Comparison of ENCODE assay signal across 8 mouse cellular contexts in the genomic region with DNA sequence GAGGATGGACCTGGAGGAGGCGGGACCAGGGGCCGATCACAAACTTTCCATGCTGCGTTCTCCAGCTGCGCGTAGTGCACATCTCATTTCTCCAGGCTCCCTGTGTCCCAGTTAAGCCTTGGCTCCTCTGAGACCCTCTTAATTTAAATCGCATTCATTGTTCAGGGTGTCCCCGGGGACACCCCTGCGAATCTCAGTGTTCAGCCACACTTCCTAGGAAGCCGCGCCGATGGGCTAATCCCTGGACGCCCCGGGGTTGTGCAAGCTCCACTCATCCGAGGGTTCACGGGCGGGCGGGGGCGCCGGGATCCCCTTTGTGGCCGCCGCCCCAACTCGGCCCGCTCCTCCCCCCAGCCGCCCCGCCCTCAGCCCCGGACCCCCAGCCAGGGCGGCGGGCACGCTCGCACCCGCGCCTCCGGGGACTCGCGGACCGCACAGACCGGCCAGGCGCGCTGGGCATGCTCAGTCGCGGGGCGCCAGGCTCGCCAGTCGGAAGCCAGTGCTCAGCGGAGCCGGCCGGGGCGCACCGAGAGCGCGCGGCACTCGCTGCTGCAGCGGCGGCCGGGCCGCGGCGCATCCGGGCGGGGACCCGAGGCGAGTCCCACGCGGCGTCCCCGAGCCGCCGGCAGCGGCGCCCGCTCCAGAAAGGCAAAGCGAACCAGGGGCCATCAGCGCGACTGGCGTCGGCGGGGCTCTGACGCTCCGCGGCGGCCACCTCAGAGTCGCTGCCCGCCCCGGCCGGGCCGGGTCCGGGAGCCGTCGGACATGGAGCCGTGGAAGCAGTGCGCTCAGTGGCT. TPM values are rescaled to one million over a fixed set of nuclear protein-coding genes. Genes with fewer than 3 reads are reported as not detected.
DNase-seq lines count a peak whose midpoint lies in the region; ATAC-seq and TF ChIP-seq lines count a peak whose summit lies in the region.

Vav3 (plus strand) TSS at position 380 of the 797 bp plus-strand sequence.

- H3K4me3 ChIP-seq in ES-Bruce4 (ENCODE audit: low read depth, low read length) (peak within 1 kb of the TSS; percentile 84), macrophage (ENCODE audit: inconsistent target) (peak within 1 kb of the TSS; percentile 95)
- H3K4me3 ChIP-seq in hindbrain, embryonic 13.5 days = peak within 1 kb of the TSS; percentile 77
- peak within 1 kb of the TSS; percentile 66 for H3K4me3 ChIP-seq in left cerebral cortex, adult 2 months

- DNase-seq in c-Kit-positive CD71-negative TER-119-negative erythroid progenitor cells, embryonic 14.5 days (ENCODE audit: low read depth) = peak; percentile 25
- peak; percentile 42 to 48 for DNase-seq in frontal cortex, postnatal 36 days (ENCODE audit: low spot score in 2 of 2)
- peak; percentile 57 to 60 for DNase-seq in left cerebral cortex, adult 2 months (ENCODE audit: extremely low spot score in 1 of 2, low spot score in 2 of 2)
- peak; percentile 80 for DNase-seq in retina, postnatal 1 day
- DNase-seq in thymus, postnatal 4 days = peak; percentile 77

- H3K9ac ChIP-seq in ES-Bruce4 (ENCODE audit: low read depth, poor library complexity, severe bottlenecking) = peak within 1 kb of the TSS; percentile 83
- peak within 1 kb of the TSS; percentile 88 for H3K9ac ChIP-seq in hindbrain, embryonic 13.5 days

- TF ChIP-seq CTCF in ES-Bruce4 (IDR thresholded peaks at IDR 0.05; ENCODE audit: low read depth, low read length) = no peak
- no peak for TF ChIP-seq CTCF in left cerebral cortex, adult 2 months (IDR thresholded peaks at IDR 0.05)

- no peak for TF ChIP-seq POLR2A in ES-Bruce4 (IDR thresholded peaks at IDR 0.05; ENCODE audit: insufficient read depth, low read length)

- peaks cover 46% of the 10 kb centered on the region for H3K79me2 ChIP-seq in macrophage (ENCODE audit: inconsistent target)

- H3K4me1 ChIP-seq in ES-Bruce4 (ENCODE audit: control insufficient read depth, insufficient read depth, low read length) = no peaks in the 10 kb centered on the region
- H3K4me1 ChIP-seq in hindbrain, embryonic 13.5 days (replicated peaks) = peaks cover 32% of the 10 kb centered on the region

- no peaks in the 10 kb centered on the region for H3K36me3 ChIP-seq in ES-Bruce4 (ENCODE audit: control insufficient read depth, insufficient read depth, low read length, poor library complexity, severe bottlenecking)
- no peaks in the 10 kb centered on the region for H3K36me3 ChIP-seq in hindbrain, embryonic 13.5 days
- H3K36me3 ChIP-seq in macrophage (ENCODE audit: inconsistent target) = no peaks in the 10 kb centered on the region

- peak; percentile 93 for ATAC-seq in hindbrain, embryonic 13.5 days (ENCODE audit: low FRiP score)

- no peak for TF ChIP-seq EP300 in ES-Bruce4 (IDR thresholded peaks at IDR 0.05; ENCODE audit: insufficient read depth, low read depth, low read length)

- H3K4me2 ChIP-seq in hindbrain, embryonic 13.5 days = peak within 1 kb of the TSS; percentile 80

- intact Hi-C loops in left cerebral cortex, adult 2 months (cut with DNase I) = loop anchor here (5.0 kb wide), 2 partner anchors 147 to 168 kb away; no protein-coding TSS in a partner anchor

- peaks cover 10% of the 10 kb centered on the region; the same call in 1 of the 2 replicates for H3K27me3 ChIP-seq in ES-Bruce4 (ENCODE audit: control insufficient read depth, insufficient read depth, low read length, poor library complexity, severe bottlenecking)
- H3K27me3 ChIP-seq in hindbrain, embryonic 13.5 days = no peaks in the 10 kb centered on the region

- under 1% methylated on average over 71 of the region's 92 CpGs for WGBS in hindbrain, embryonic 13.5 days
- WGBS in macrophage (ENCODE audit: missing documents) = under 1% methylated on average over 59 of the region's 92 CpGs

- H3K9me3 ChIP-seq in ES-Bruce4 (replicated peaks; ENCODE audit: control insufficient read depth, insufficient read depth, low read length, poor library complexity, severe bottlenecking) = no peaks in the 10 kb centered on the region
- no peaks in the 10 kb centered on the region for H3K9me3 ChIP-seq in hindbrain, embryonic 13.5 days

- H3K27ac ChIP-seq in ES-Bruce4 (ENCODE audit: insufficient read depth, low read length) (no peak within 1 kb of the TSS), macrophage (peak within 1 kb of the TSS; percentile 92)
- peak within 1 kb of the TSS; percentile 94 for H3K27ac ChIP-seq in hindbrain, embryonic 13.5 days
- no peak within 1 kb of the TSS for H3K27ac ChIP-seq in left cerebral cortex, adult 2 months

RNA-seq across cellular contexts. Expression of gene Vav3, which starts in this region (rescaled TPM):
- polyA plus RNA-seq in ES-Bruce4 (2011; ENCODE audit: insufficient read depth, insufficient read length, low read depth, missing spikeins) = 2.2 and 2.3 TPM in 2 replicates
- 23.2 and 24.8 TPM in 2 replicates for polyA plus RNA-seq in hindbrain, embryonic 13.5 days (2015; fragmentation: Nextera tagmentation; extraction: Ambion mirVana)
- 1 to 10 TPM; 5.7 to 9.1 TPM for total RNA-seq in left cerebral cortex, adult 2 months (2021)
- 1,000 to 10,000 TPM in 2 of 26 experiments, 100 to 1,000 TPM in 24; 175 to 1,650 (median 328) TPM for total RNA-seq in macrophage (2018; cell fraction: chromatin; rRNA removed)
- total RNA-seq in macrophage (2018; cell fraction: cytosol; rRNA removed) = 10 to 100 TPM; 25.5 to 67.9 (median 42.1) TPM
- total RNA-seq in macrophage (2018; cell fraction: nucleus; rRNA removed) = 1,000 to 10,000 TPM in 1 of 26 experiments, 100 to 1,000 TPM in 12, 10 to 100 TPM in 13; 66.0 to 1,087 (median 131) TPM
- 29.8 to 56.3 TPM (median 48.5 TPM) in 3 replicates for polyA plus RNA-seq in macrophage (2018)

Comparison
In these comparisons a context has a peak if more than half of its experiments do, and no peak if none do; other contexts are left out.
1. H3K27ac ChIP-seq: peak in hindbrain, embryonic 13.5 days (single experiment) and macrophage (single experiment); none in ES-Bruce4 (single experiment) and left cerebral cortex, adult 2 months (single experiment).
2. DNase-seq: peak in every context shown above with its lines; median percentile 80 in retina, postnatal 1 day; 77 in thymus, postnatal 4 days; 58 in left cerebral cortex, adult 2 months; 45 in frontal cortex, postnatal 36 days; 25 in c-Kit-positive CD71-negative TER-119-negative erythroid progenitor cells, embryonic 14.5 days.
3. Peak in every context shown above with its lines, with median percentiles within 50 percentile points of each other: H3K4me3 ChIP-seq.